Mouse (Mus musculus) splenic B cell, adult 2 months (primary cell): ENCODE results near the gene Rbak.

ENCODE experiments used
- DNase-seq: peaks from one replicate; pipeline ENCODE4 v3.0.0-alpha.2; 2011; ENCODE audit warnings: low read depth, low spot score
- H3K27me3 ChIP-seq: 2 replicates; pipeline ENCODE4 v1.6.1; 2012; ENCODE audit warnings: mild to moderate bottlenecking, low read length, moderate library complexity, mixed read lengths; ENCODE audit not compliant: control insufficient read depth, poor library complexity, insufficient read depth, severe bottlenecking
- H3K36me3 ChIP-seq: 2 replicates; pipeline ENCODE4 v1.6.1; 2012; ENCODE audit warnings: mild to moderate bottlenecking, low read length, moderate library complexity, mixed read lengths; ENCODE audit not compliant: control insufficient read depth, poor library complexity, insufficient read depth, severe bottlenecking

Gene Rbak

GRCm38 (mm10) chr5:143124805-143125378 is 55.7 kb downstream of the Rbak start:
- Histone ChIP-seq H3K27me3 (no peaks in the 10 kb centered on the region), H3K36me3 (no peaks in the 10 kb centered on the region)
- no peak for DNase-seq

- Histone ChIP-seq H3K27me3 (no peaks in the 10 kb centered on the region), H3K36me3 (no peaks in the 10 kb centered on the region)
- no peak for DNase-seq
These were observed 57.9 kb downstream of the Rbak start for GRCm38 (mm10) chr5:143122673-143123072.
